29 mouse cellular contexts compared by ENCODE assay signal in the genomic region with DNA sequence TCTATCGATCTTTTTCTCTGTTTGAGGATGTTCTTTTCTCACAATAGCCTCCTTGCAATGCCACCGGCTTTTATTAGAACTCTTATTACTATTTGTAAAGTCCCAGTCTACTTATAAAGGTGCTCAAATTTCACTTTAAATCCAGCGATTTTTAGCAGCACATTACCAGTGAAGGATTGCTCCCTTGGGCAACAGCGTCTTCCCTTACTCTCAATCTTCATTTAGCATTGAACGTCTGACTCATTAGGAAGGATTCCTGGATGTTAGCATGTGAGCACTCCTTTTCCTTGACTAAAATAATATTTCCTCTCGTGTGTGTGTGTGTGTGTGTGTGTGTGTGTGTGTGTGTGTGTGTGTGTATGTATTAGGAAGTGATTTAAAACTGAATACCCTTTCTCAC.
DNase-seq lines count a peak whose midpoint lies in the region; ATAC-seq and TF ChIP-seq lines count a peak whose summit lies in the region.
"Had no signal": no experiment of that assay in that cellular context is flagged by ENCODE, and none has a peak within 500 bp of the region (broad histone marks: within the 10 kb centered on the region; RNA-seq: fewer than 3 reads in every experiment).

No protein-coding gene starts in this region.

- WGBS in hindbrain, embryonic 13.5 days: 39% methylated on average over 6 of the region's 6 CpGs
- 56% methylated on average over 6 of the region's 6 CpGs for WGBS in hindbrain, embryonic 16.5 days
- 58% methylated on average over 6 of the region's 6 CpGs for WGBS in midbrain, postnatal 0 days
- WGBS in midbrain, embryonic 15.5 days: 69% methylated on average over 6 of the region's 6 CpGs

- DNase-seq in embryo, embryonic 11 days: peak; percentile 23
- DNase-seq in embryo, embryonic 10.5 days (ENCODE audit: low spot score): no peak
- peak; percentile 31 for DNase-seq in midbrain, postnatal 0 days (ENCODE audit: low spot score)
- peak; percentile 42 for DNase-seq in mesoderm, embryonic 11.5 days (ENCODE audit: low read depth, low spot score)
- DNase-seq in gastrocnemius, postnatal 36 days: no peak
- DNase-seq: adrenal gland, adult 8-10 months; adrenal gland, postnatal 25 days; B cell, adult 2 months; cerebellum, adult 11-12 months; cerebellum, adult 8-10 months; cerebellum, postnatal 14 days; forebrain, postnatal 0 days; gastrocnemius, adult 2 months; gastrocnemius, postnatal 14 days; heart, adult 18-20 months; heart, postnatal 10 days; heart, postnatal 36 days; kidney, adult 11 months had no signal

- no peak overlapping the region for H3K4me3 ChIP-seq in hindbrain, embryonic 13.5 days
- no peak overlapping the region for H3K4me3 ChIP-seq in hindbrain, embryonic 16.5 days (ENCODE audit: low read length)
- H3K4me3 ChIP-seq in midbrain, postnatal 0 days (ENCODE audit: low read depth, low read length): no peak overlapping the region
- no peak overlapping the region for H3K4me3 ChIP-seq in midbrain, embryonic 15.5 days
- H3K4me3 ChIP-seq: embryonic facial prominence, embryonic 15.5 days; gastrocnemius, adult 2 months; heart, embryonic 12.5 days; heart, embryonic 15.5 days; intestine, embryonic 15.5 days had no signal

- no peaks in the 10 kb centered on the region for H3K9me3 ChIP-seq in hindbrain, embryonic 13.5 days
- no peaks in the 10 kb centered on the region for H3K9me3 ChIP-seq in hindbrain, embryonic 16.5 days (ENCODE audit: control insufficient read depth, low read length)
- no peaks in the 10 kb centered on the region for H3K9me3 ChIP-seq in midbrain, postnatal 0 days (ENCODE audit: low read length)
- H3K9me3 ChIP-seq in midbrain, embryonic 15.5 days: no peaks in the 10 kb centered on the region
- H3K9me3 ChIP-seq: embryonic facial prominence, embryonic 15.5 days; G1E; heart, embryonic 12.5 days; heart, embryonic 15.5 days; intestine, embryonic 15.5 days had no signal

- peaks cover 15% of the 10 kb centered on the region for H3K4me1 ChIP-seq in hindbrain, embryonic 13.5 days (replicated peaks)
- no peaks in the 10 kb centered on the region for H3K4me1 ChIP-seq in hindbrain, embryonic 16.5 days (ENCODE audit: control insufficient read depth, insufficient read depth, low read depth, low read length)
- no peaks in the 10 kb centered on the region for H3K4me1 ChIP-seq in midbrain, postnatal 0 days (ENCODE audit: insufficient read depth, low read length)
- H3K4me1 ChIP-seq in midbrain, embryonic 15.5 days: no peaks in the 10 kb centered on the region
- H3K4me1 ChIP-seq: embryonic facial prominence, embryonic 15.5 days; heart, embryonic 12.5 days; intestine, embryonic 15.5 days had no signal

- intact Hi-C loops in gastrocnemius, postnatal 36 days (cut with DNase I): no loop called here

- no peaks in the 10 kb centered on the region for H3K27me3 ChIP-seq in hindbrain, embryonic 13.5 days
- H3K27me3 ChIP-seq in hindbrain, embryonic 16.5 days (replicated peaks; ENCODE audit: control insufficient read depth, insufficient read depth, low read length): no peaks in the 10 kb centered on the region
- H3K27me3 ChIP-seq in midbrain, postnatal 0 days (ENCODE audit: insufficient read depth, low read length): no peaks in the 10 kb centered on the region
- no peaks in the 10 kb centered on the region for H3K27me3 ChIP-seq in midbrain, embryonic 15.5 days (replicated peaks)
- H3K27me3 ChIP-seq: CH12.LX; embryonic facial prominence, embryonic 15.5 days; heart, embryonic 12.5 days; heart, embryonic 15.5 days; intestine, embryonic 15.5 days had no signal

- H3K9ac ChIP-seq in hindbrain, embryonic 13.5 days: no peak overlapping the region
- no peak overlapping the region for H3K9ac ChIP-seq in hindbrain, embryonic 16.5 days (ENCODE audit: low read depth, low read length)
- H3K9ac ChIP-seq in midbrain, postnatal 0 days (replicated peaks; ENCODE audit: low read length, poor library complexity, severe bottlenecking): no peak overlapping the region
- no peak overlapping the region for H3K9ac ChIP-seq in midbrain, embryonic 15.5 days
- H3K9ac ChIP-seq: embryonic facial prominence, embryonic 15.5 days; forebrain, postnatal 0 days; heart, embryonic 12.5 days; heart, embryonic 15.5 days; hindbrain, embryonic 14.5 days; intestine, embryonic 15.5 days had no signal

- H3K4me2 ChIP-seq in hindbrain, embryonic 13.5 days: no peak overlapping the region
- no peak overlapping the region for H3K4me2 ChIP-seq in hindbrain, embryonic 16.5 days (ENCODE audit: low read length)
- no peak overlapping the region for H3K4me2 ChIP-seq in midbrain, postnatal 0 days (ENCODE audit: low read depth, low read length, poor library complexity, severe bottlenecking)
- no peak overlapping the region for H3K4me2 ChIP-seq in midbrain, embryonic 15.5 days
- H3K4me2 ChIP-seq: embryonic facial prominence, embryonic 15.5 days; heart, embryonic 12.5 days; heart, embryonic 15.5 days; hindbrain, embryonic 14.5 days; intestine, embryonic 15.5 days had no signal

- ATAC-seq in hindbrain, embryonic 13.5 days (ENCODE audit: low FRiP score): no peak
- no peak for ATAC-seq in hindbrain, embryonic 16.5 days
- ATAC-seq in midbrain, postnatal 0 days (ENCODE audit: low FRiP score): no peak
- no peak for ATAC-seq in midbrain, embryonic 15.5 days (replicated peaks)
- ATAC-seq: forebrain, embryonic 14.5 days; forebrain, postnatal 0 days; intestine, embryonic 15.5 days had no signal

- peak overlapping the region; percentile 52; the same call in 1 of the 2 replicates for H3K27ac ChIP-seq in hindbrain, embryonic 13.5 days
- no peak overlapping the region for H3K27ac ChIP-seq in hindbrain, embryonic 16.5 days (ENCODE audit: low read depth, low read length)
- no peak overlapping the region for H3K27ac ChIP-seq in midbrain, postnatal 0 days (ENCODE audit: low read depth, low read length)
- no peak overlapping the region for H3K27ac ChIP-seq in midbrain, embryonic 15.5 days
- H3K27ac ChIP-seq: embryonic facial prominence, embryonic 15.5 days; gastrocnemius, adult 2 months; heart, embryonic 15.5 days; hindbrain, embryonic 14.5 days; intestine, embryonic 15.5 days had no signal

- TF ChIP-seq CTCF in midbrain, postnatal 0 days (IDR thresholded peaks at IDR 0.05): no peak

- H3K36me3 ChIP-seq in hindbrain, embryonic 13.5 days: no peaks in the 10 kb centered on the region
- no peaks in the 10 kb centered on the region for H3K36me3 ChIP-seq in hindbrain, embryonic 16.5 days (ENCODE audit: control insufficient read depth, insufficient read depth, low read length)
- no peaks in the 10 kb centered on the region for H3K36me3 ChIP-seq in midbrain, postnatal 0 days (ENCODE audit: insufficient read depth, low read length)
- H3K36me3 ChIP-seq in midbrain, embryonic 15.5 days (replicated peaks): no peaks in the 10 kb centered on the region
- H3K36me3 ChIP-seq: embryonic facial prominence, embryonic 15.5 days; G1E; heart, embryonic 12.5 days; heart, embryonic 15.5 days; intestine, embryonic 15.5 days had no signal

Comparison
In these comparisons a context has a peak if more than half of its experiments do, and no peak if none do; other contexts are left out.
1. DNase-seq: peak in embryo, embryonic 11 days (single experiment), midbrain, postnatal 0 days (single experiment) and mesoderm, embryonic 11.5 days (single experiment); none in embryo, embryonic 10.5 days (single experiment) and gastrocnemius, postnatal 36 days (0 of 2).